Mouse (Mus musculus) neural tube, embryonic 13.5 days (tissue): ENCODE data around the gene Baz1a. TPM values are rescaled to one million over a fixed set of nuclear protein-coding genes. Genes with fewer than 3 reads are reported as not detected.
"Not testable (repeated sequence)": the region's sequence is repeated elsewhere in the genome, so short reads cannot be mapped to it uniquely, and the experiment has no call there.

Experiments
- ATAC-seq: fragments of 200-750 bp; cut with Nextera tagmentation; 2 replicates; pipeline ENCODE4 v1.8.0; 2017; ENCODE audit warnings: low read depth, mild to moderate bottlenecking, moderate TSS enrichment, moderate library complexity
- H3K27ac ChIP-seq: fragments of 300-500 bp; sonication (generic); replicated peaks from 2 replicates; pipeline ENCODE4 v1.5.1; 2015; ENCODE audit warnings: moderate library complexity, mild to moderate bottlenecking, inconsistent platforms
- H3K27me3 ChIP-seq: fragments of 300-500 bp; sonication (generic); 2 replicates; pipeline ENCODE4 v1.6.1; 2015; ENCODE audit warnings: mild to moderate bottlenecking, inconsistent platforms
- H3K36me3 ChIP-seq: fragments of 300-500 bp; sonication (generic); 2 replicates; pipeline ENCODE4 v1.6.1; 2015; ENCODE audit warnings: mild to moderate bottlenecking, inconsistent platforms
- H3K4me1 ChIP-seq: fragments of 300-500 bp; sonication (generic); replicated peaks from 2 replicates; pipeline ENCODE4 v1.6.1; 2015; ENCODE audit warnings: inconsistent platforms
- H3K4me2 ChIP-seq: fragments of 300-500 bp; sonication (generic); 2 replicates; pipeline ENCODE4 v1.6.1; 2015; ENCODE audit warnings: inconsistent platforms, mild to moderate bottlenecking, moderate library complexity
- H3K4me3 ChIP-seq: fragments of 300-500 bp; sonication (generic); 2 replicates; pipeline ENCODE4 v1.5.1; 2015; ENCODE audit warnings: mild to moderate bottlenecking, inconsistent platforms
- H3K9ac ChIP-seq: fragments of 300-500 bp; sonication (generic); 2 replicates; pipeline ENCODE4 v1.6.1; 2015; ENCODE audit warnings: moderate library complexity, mild to moderate bottlenecking, inconsistent platforms
- H3K9me3 ChIP-seq: fragments of 300-500 bp; sonication (generic); 2 replicates; pipeline ENCODE4 v1.6.1; 2016; ENCODE audit warnings: inconsistent platforms
- WGBS: fragments of 180-500 bp; shearing (Covaris S2); methylation state at CpG from one replicate; pipeline ENCODE4 v1.1.7; 2015; 5-methylcytosine and 5-hydroxymethylcytosine counted together
- polyA plus RNA-seq: library from polyadenylated mRNA; unstranded; fragments of >200 nt; fragmentation: Nextera tagmentation; extraction: Ambion mirVana; gene quantifications from 2 replicates; pipeline ENCODE4 v1.2.1, GENCODE M21; 2015

The Baz1a gene
- polyA plus RNA-seq, 1 experiment from 2014 or later: 11.5 TPM

GRCm38 (mm10) chr12:55003843-55004242 is 10.3 kb downstream of the Baz1a start:
- no peak overlapping the region for H3K4me3 ChIP-seq
- WGBS: 90% methylated on average over 5 of the region's 5 CpGs
- no peak for ATAC-seq

GRCm38 (mm10) chr12:55002532-55002931 is 11.6 kb downstream of the Baz1a start:
- H3K4me3 ChIP-seq, ATAC-seq, H3K9me3 ChIP-seq, H3K27ac ChIP-seq, H3K4me2 ChIP-seq, H3K36me3 ChIP-seq, H3K27me3 ChIP-seq, H3K4me1 ChIP-seq, H3K9ac ChIP-seq: not testable (repeated sequence)
- 96% methylated on average over 7 of the region's 7 CpGs for WGBS

More at GRCm38 (mm10) chr12:55003843-55004242, 10.3 kb downstream of the Baz1a start:
- Histone ChIP-seq H3K27ac (no peak overlapping the region), H3K4me2 (no peak overlapping the region), H3K27me3 (no peaks in the 10 kb centered on the region), H3K4me1 (no peaks in the 10 kb centered on the region), H3K9ac (no peak overlapping the region), H3K9me3 (no peaks in the 10 kb centered on the region), H3K36me3 (no peaks in the 10 kb centered on the region)

GRCm38 (mm10) chr12:54999016-54999690 is 15.0 kb downstream of the Baz1a start:
- Histone ChIP-seq H3K27me3 (no peaks in the 10 kb centered on the region), H3K4me1 (no peaks in the 10 kb centered on the region), H3K9me3 (no peaks in the 10 kb centered on the region), H3K4me2 (no peak overlapping the region), H3K4me3 (no peak overlapping the region), H3K9ac (no peak overlapping the region), H3K36me3 (no peaks in the 10 kb centered on the region), H3K27ac (no peak overlapping the region)
- ATAC-seq: no peak
- WGBS: 86% methylated on average over 14 of the region's 14 CpGs

- Histone ChIP-seq H3K4me1 (no peaks in the 10 kb centered on the region), H3K27me3 (no peaks in the 10 kb centered on the region), H3K9me3 (no peaks in the 10 kb centered on the region), H3K27ac (no peak overlapping the region), H3K4me3 (no peak overlapping the region), H3K36me3 (no peaks in the 10 kb centered on the region), H3K4me2 (no peak overlapping the region), H3K9ac (no peak overlapping the region)
- ATAC-seq: no peak
- 83% methylated on average over 5 of the region's 5 CpGs for WGBS
Measured at GRCm38 (mm10) chr12:54998411-54998810, 15.7 kb downstream of the Baz1a start.

- H3K36me3 ChIP-seq: no peaks in the 10 kb centered on the region
- ATAC-seq: no peak
- H3K4me3 ChIP-seq: no peak overlapping the region
- H3K9ac ChIP-seq: no peak overlapping the region
- H3K4me2 ChIP-seq: no peak overlapping the region
- no peak overlapping the region for H3K27ac ChIP-seq
- no peaks in the 10 kb centered on the region for H3K9me3 ChIP-seq
- H3K4me1 ChIP-seq: no peaks in the 10 kb centered on the region
- 90% methylated on average over 6 of the region's 6 CpGs for WGBS
- H3K27me3 ChIP-seq: no peaks in the 10 kb centered on the region
Measured at GRCm38 (mm10) chr12:54996979-54997474, 17.1 kb downstream of the Baz1a start.

- Histone ChIP-seq H3K27ac (no peak overlapping the region), H3K27me3 (no peaks in the 10 kb centered on the region), H3K9me3 (no peaks in the 10 kb centered on the region), H3K36me3 (no peaks in the 10 kb centered on the region), H3K4me3 (no peak overlapping the region), H3K4me1 (no peaks in the 10 kb centered on the region), H3K4me2 (no peak overlapping the region), H3K9ac (no peak overlapping the region)
- WGBS: 81% methylated on average over 3 of the region's 3 CpGs
- no peak for ATAC-seq
Measured at GRCm38 (mm10) chr12:54995965-54996364, 18.2 kb downstream of the Baz1a start.

GRCm38 (mm10) chr12:54994418-54994817 is 19.7 kb downstream of the Baz1a start:
- H3K9ac ChIP-seq: no peak overlapping the region
- H3K27me3 ChIP-seq: no peaks in the 10 kb centered on the region
- no peak overlapping the region for H3K4me3 ChIP-seq
- H3K4me1 ChIP-seq: no peaks in the 10 kb centered on the region
- H3K4me2 ChIP-seq: no peak overlapping the region
- WGBS: 91% methylated on average over 4 of the region's 4 CpGs
- ATAC-seq: no peak
- no peak overlapping the region for H3K27ac ChIP-seq
- no peaks in the 10 kb centered on the region for H3K9me3 ChIP-seq
- no peaks in the 10 kb centered on the region for H3K36me3 ChIP-seq

- H3K9ac ChIP-seq: no peak overlapping the region
- no peak overlapping the region for H3K4me2 ChIP-seq
- 76% methylated on average over 6 of the region's 6 CpGs for WGBS
- H3K36me3 ChIP-seq: no peaks in the 10 kb centered on the region
- no peaks in the 10 kb centered on the region for H3K9me3 ChIP-seq
- H3K27me3 ChIP-seq: no peaks in the 10 kb centered on the region
- H3K4me1 ChIP-seq: no peaks in the 10 kb centered on the region
- ATAC-seq: no peak
- H3K27ac ChIP-seq: no peak overlapping the region
- H3K4me3 ChIP-seq: no peak overlapping the region
Measured at GRCm38 (mm10) chr12:54994068-54994386, 20.1 kb downstream of the Baz1a start.

GRCm38 (mm10) chr12:54993246-54994067 is 20.7 kb downstream of the Baz1a start:
- no peak overlapping the region for H3K4me3 ChIP-seq
- no peaks in the 10 kb centered on the region for H3K36me3 ChIP-seq
- no peak overlapping the region for H3K4me2 ChIP-seq
- no peaks in the 10 kb centered on the region for H3K27me3 ChIP-seq
- ATAC-seq: no peak
- no peaks in the 10 kb centered on the region for H3K4me1 ChIP-seq
- no peak overlapping the region for H3K27ac ChIP-seq
- no peaks in the 10 kb centered on the region for H3K9me3 ChIP-seq
- no peak overlapping the region for H3K9ac ChIP-seq
- WGBS: 67% methylated on average over 16 of the region's 16 CpGs

GRCm38 (mm10) chr12:54992814-54993213 is 21.3 kb downstream of the Baz1a start:
- 74% methylated on average over 3 of the region's 3 CpGs for WGBS
- H3K36me3 ChIP-seq: no peaks in the 10 kb centered on the region
- no peaks in the 10 kb centered on the region for H3K9me3 ChIP-seq
- no peak overlapping the region for H3K27ac ChIP-seq
- no peak overlapping the region for H3K4me2 ChIP-seq
- no peaks in the 10 kb centered on the region for H3K4me1 ChIP-seq
- no peaks in the 10 kb centered on the region for H3K27me3 ChIP-seq
- H3K4me3 ChIP-seq: no peak overlapping the region
- H3K9ac ChIP-seq: no peak overlapping the region
- no peak for ATAC-seq

GRCm38 (mm10) chr12:54988323-54988850 is 25.8 kb downstream of the Baz1a start:
- Histone ChIP-seq H3K36me3 (no peaks in the 10 kb centered on the region), H3K9ac (no peak overlapping the region), H3K4me1 (peaks cover 9% of the 10 kb centered on the region), H3K27me3 (no peaks in the 10 kb centered on the region; the same call in 1 of the 2 replicates), H3K27ac (no peak overlapping the region), H3K9me3 (no peaks in the 10 kb centered on the region), H3K4me3 (no peak overlapping the region), H3K4me2 (no peak overlapping the region)
- no peak for ATAC-seq
- WGBS: 84% methylated on average over 4 of the region's 4 CpGs

GRCm38 (mm10) chr12:54987156-54987555 is 27.0 kb downstream of the Baz1a start:
- no peaks in the 10 kb centered on the region; the same call in 1 of the 2 replicates for H3K27me3 ChIP-seq
- no peak overlapping the region for H3K27ac ChIP-seq
- 86% methylated on average over 2 of the region's 2 CpGs for WGBS
- H3K9ac ChIP-seq: no peak overlapping the region
- H3K9me3 ChIP-seq: no peaks in the 10 kb centered on the region
- no peaks in the 10 kb centered on the region for H3K36me3 ChIP-seq
- no peak for ATAC-seq
- H3K4me2 ChIP-seq: no peak overlapping the region
- peaks cover 9% of the 10 kb centered on the region for H3K4me1 ChIP-seq
- no peak overlapping the region for H3K4me3 ChIP-seq
